Mouse (Mus musculus) heart, adult 2 months (tissue): ENCODE data around the gene Mtmr11.
A peak's percentile ranks its signal among the peaks of the same experiment; 100 is the strongest.

Source experiments
- CTCF ChIP-seq: fragments of 200-600 bp; IDR thresholded peaks from 2 replicates; pipeline ENCODE4 v1.8.1; 2022; ENCODE audit warnings: antibody characterized with exemption, mild to moderate bottlenecking, moderate library complexity
- POLR2A ChIP-seq: fragments of 200-500 bp; IDR thresholded peaks from 2 replicates; pipeline ENCODE4 v1.6.1; 2011; ENCODE audit warnings: mild to moderate bottlenecking, low read depth, low read length, control low read depth; ENCODE audit not compliant: insufficient read depth

DNA sequence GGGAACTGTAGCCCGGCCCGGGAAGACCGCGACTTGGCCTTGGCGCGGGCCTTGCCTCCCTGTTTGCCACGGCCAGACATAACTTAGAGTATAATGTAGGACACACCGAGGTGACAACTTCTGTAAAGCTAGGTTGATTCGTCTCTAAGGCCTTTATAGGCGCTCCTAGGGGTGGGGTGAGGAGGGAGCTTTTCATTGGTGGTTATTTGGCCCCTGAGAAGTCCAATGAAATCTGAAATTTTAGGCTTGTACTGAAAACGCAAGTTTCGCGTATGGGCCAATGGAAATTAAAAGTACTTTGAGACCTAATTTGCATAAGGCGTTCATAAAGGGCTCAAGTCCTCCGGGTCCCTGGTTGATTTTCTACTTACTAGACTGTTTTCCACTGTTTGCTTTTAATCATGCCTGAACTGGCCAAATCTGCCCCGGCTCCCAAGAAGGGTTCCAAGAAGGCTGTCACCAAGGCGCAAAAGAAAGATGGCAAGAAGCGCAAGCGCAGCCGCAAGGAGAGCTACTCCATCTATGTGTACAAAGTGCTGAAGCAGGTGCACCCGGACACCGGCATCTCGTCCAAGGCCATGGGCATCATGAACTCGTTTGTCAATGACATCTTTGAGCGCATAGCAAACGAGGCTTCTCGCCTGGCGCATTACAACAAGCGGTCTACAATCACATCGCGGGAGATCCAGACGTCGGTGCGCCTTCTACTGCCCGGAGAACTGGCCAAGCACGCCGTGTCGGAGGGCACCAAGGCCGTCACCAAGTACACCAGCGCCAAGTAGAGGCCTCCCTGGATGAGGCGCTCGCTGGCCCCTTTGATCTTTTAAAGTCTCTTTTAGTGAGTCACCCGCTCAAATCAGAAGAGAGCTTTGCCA lies 59.2 kb downstream of the Mtmr11 start, which contains the start of the genes Hist2h2ac and Hist2h2be:
- TF ChIP-seq POLR2A (peak; percentile 98), CTCF (peak; percentile 26)
